ENCODE assay signal across 42 mouse cellular contexts in genomic region chr1:120510311-120510710, GRCm38 (mm10). TPM values are rescaled to one million over a fixed set of nuclear protein-coding genes. Genes with fewer than 3 reads are reported as not detected.
"Had no signal": no experiment of that assay in that cellular context is flagged by ENCODE, and none has a peak within 500 bp of the region (broad histone marks: within the 10 kb centered on the region; RNA-seq: fewer than 3 reads in every experiment).

No protein-coding gene starts in this region.

- H3K27ac ChIP-seq: limb, embryonic 10.5 days; limb, embryonic 12.5 days; limb, embryonic 13.5 days; limb, embryonic 15.5 days; liver, embryonic 12.5 days; liver, embryonic 13.5 days; liver, embryonic 14.5 days; liver, embryonic 15.5 days; lung, embryonic 15.5 days; macrophage; midbrain, embryonic 10.5 days; midbrain, embryonic 12.5 days; midbrain, embryonic 13.5 days; midbrain, embryonic 15.5 days; neural tube, embryonic 12.5 days; neural tube, embryonic 13.5 days had no signal

- ATAC-seq: liver, embryonic 12.5 days; liver, postnatal 0 days; lung, postnatal 0 days; midbrain, embryonic 13.5 days; midbrain, embryonic 15.5 days; midbrain, embryonic 16.5 days had no signal

- H3K27me3 ChIP-seq: limb, embryonic 13.5 days; limb, embryonic 15.5 days; liver, embryonic 12.5 days; liver, embryonic 13.5 days; liver, embryonic 15.5 days; lung, embryonic 15.5 days; megakaryocyte, embryonic 14.5 days; midbrain, embryonic 12.5 days; midbrain, embryonic 13.5 days; midbrain, embryonic 15.5 days; neural tube, embryonic 12.5 days; neural tube, embryonic 13.5 days had no signal

- DNase-seq: left cerebral cortex, postnatal 4 days; liver; liver, embryonic 13.5 days; liver, postnatal 0 days; lung, adult 18-20 months; lung, adult 2 months; lung, embryonic 14.5 days; lung, postnatal 10 days; lung, postnatal 14 days; lung, postnatal 36 days; lung, postnatal 4 days; midbrain, embryonic 14.5 days had no signal

- H3K36me3 ChIP-seq: limb, embryonic 10.5 days; limb, embryonic 12.5 days; limb, embryonic 13.5 days; limb, embryonic 15.5 days; liver, embryonic 12.5 days; liver, embryonic 13.5 days; liver, embryonic 15.5 days; lung, embryonic 15.5 days; midbrain, embryonic 10.5 days; midbrain, embryonic 12.5 days; midbrain, embryonic 13.5 days; midbrain, embryonic 15.5 days; neural tube, embryonic 12.5 days; neural tube, embryonic 13.5 days had no signal

- H3K4me3 ChIP-seq: limb, embryonic 10.5 days; limb, embryonic 12.5 days; limb, embryonic 13.5 days; limb, embryonic 15.5 days; liver, embryonic 12.5 days; liver, embryonic 13.5 days; liver, embryonic 15.5 days; lung, embryonic 15.5 days; megakaryocyte, embryonic 14.5 days; midbrain, embryonic 10.5 days; midbrain, embryonic 12.5 days; midbrain, embryonic 13.5 days; midbrain, embryonic 15.5 days; myocyte; neural tube, embryonic 12.5 days; neural tube, embryonic 13.5 days had no signal

- H3K9me3 ChIP-seq: limb, embryonic 10.5 days; limb, embryonic 12.5 days; limb, embryonic 13.5 days; limb, embryonic 15.5 days; liver, embryonic 12.5 days; liver, embryonic 13.5 days; liver, embryonic 15.5 days; lung, embryonic 15.5 days; midbrain, embryonic 10.5 days; midbrain, embryonic 12.5 days; midbrain, embryonic 13.5 days; midbrain, embryonic 15.5 days; neural tube, embryonic 12.5 days; neural tube, embryonic 13.5 days had no signal

- H3K4me1 ChIP-seq: limb, embryonic 10.5 days; limb, embryonic 12.5 days; limb, embryonic 13.5 days; limb, embryonic 15.5 days; liver, embryonic 12.5 days; liver, embryonic 13.5 days; liver, embryonic 15.5 days; lung, embryonic 15.5 days; megakaryocyte, embryonic 14.5 days; midbrain, embryonic 10.5 days; midbrain, embryonic 12.5 days; midbrain, embryonic 13.5 days; midbrain, embryonic 15.5 days; neural tube, embryonic 12.5 days; neural tube, embryonic 13.5 days had no signal

- H3K4me2 ChIP-seq: limb, embryonic 12.5 days; limb, embryonic 13.5 days; limb, embryonic 15.5 days; liver, embryonic 11.5 days; liver, embryonic 12.5 days; liver, embryonic 13.5 days; liver, embryonic 15.5 days; lung, embryonic 14.5 days; lung, embryonic 15.5 days; midbrain, embryonic 11.5 days; midbrain, embryonic 12.5 days; midbrain, embryonic 13.5 days; midbrain, embryonic 15.5 days; neural tube, embryonic 12.5 days; neural tube, embryonic 13.5 days had no signal

- H3K9ac ChIP-seq: limb, embryonic 12.5 days; limb, embryonic 13.5 days; limb, embryonic 15.5 days; liver, embryonic 12.5 days; liver, embryonic 13.5 days; liver, embryonic 14.5 days; liver, embryonic 15.5 days; liver, postnatal 0 days; lung, embryonic 14.5 days; lung, embryonic 15.5 days; midbrain, embryonic 12.5 days; midbrain, embryonic 13.5 days; midbrain, embryonic 15.5 days; neural tube, embryonic 12.5 days; neural tube, embryonic 13.5 days had no signal

RNA-seq across cellular contexts. Expression of gene Marco, which starts 5.5 kb away (rescaled TPM):
- total RNA-seq: left cerebral cortex, postnatal 10 days; left cerebral cortex, postnatal 14 days; left cerebral cortex, postnatal 25 days; left cerebral cortex, postnatal 36 days; megakaryocyte, adult 5-6 weeks; megakaryocyte-erythroid progenitor cell, adult 5-6 weeks; monocyte, adult 5-6 weeks had no signal
- polyA plus RNA-seq: limb, embryonic 10.5 days; limb, embryonic 11.5 days; limb, embryonic 12.5 days; midbrain, embryonic 10.5 days; midbrain, embryonic 11.5 days; midbrain, embryonic 12.5 days; midbrain, embryonic 14.5 days; midbrain, postnatal 0 days; myocyte; neural tube, embryonic 12.5 days had no signal
